ENCODE assay signal across 26 mouse cellular contexts in genomic region chr3:148501801-148502200, GRCm38 (mm10).
A peak's percentile ranks its signal among the peaks of the same experiment; 100 is the strongest.
DNase-seq lines count a peak whose midpoint lies in the region; ATAC-seq and TF ChIP-seq lines count a peak whose summit lies in the region.
"Had no signal": no experiment of that assay in that cellular context is flagged by ENCODE, and none has a peak within 500 bp of the region (broad histone marks: within the 10 kb centered on the region; RNA-seq: fewer than 3 reads in every experiment).

No protein-coding gene starts in this region.

- no peak overlapping the region for H3K27ac ChIP-seq in lung, postnatal 0 days (ENCODE audit: low read length)
- H3K27ac ChIP-seq in stomach, postnatal 0 days (replicated peaks): no peak overlapping the region
- H3K27ac ChIP-seq: embryonic facial prominence, embryonic 15.5 days; forebrain, embryonic 10.5 days; heart, embryonic 15.5 days; hindbrain, embryonic 13.5 days; limb, embryonic 13.5 days; midbrain, embryonic 15.5 days; neural tube, embryonic 13.5 days; stomach, embryonic 15.5 days had no signal

- no peaks in the 10 kb centered on the region for H3K9me3 ChIP-seq in lung, postnatal 0 days (ENCODE audit: low read length)
- no peaks in the 10 kb centered on the region for H3K9me3 ChIP-seq in stomach, postnatal 0 days (ENCODE audit: control insufficient read depth, low read length)
- H3K9me3 ChIP-seq: embryonic facial prominence, embryonic 15.5 days; forebrain, embryonic 10.5 days; heart, embryonic 15.5 days; hindbrain, embryonic 13.5 days; limb, embryonic 13.5 days; midbrain, embryonic 15.5 days; neural tube, embryonic 13.5 days; stomach, embryonic 15.5 days had no signal

- H3K9ac ChIP-seq in lung, postnatal 0 days (replicated peaks; ENCODE audit: low read depth): no peak overlapping the region
- H3K9ac ChIP-seq in stomach, postnatal 0 days (ENCODE audit: low read length): no peak overlapping the region
- H3K9ac ChIP-seq: embryonic facial prominence, embryonic 15.5 days; forebrain, postnatal 0 days; heart, embryonic 15.5 days; hindbrain, embryonic 13.5 days; limb, embryonic 13.5 days; midbrain, embryonic 15.5 days; neural tube, embryonic 13.5 days; stomach, embryonic 15.5 days had no signal

- no peaks in the 10 kb centered on the region for H3K36me3 ChIP-seq in lung, postnatal 0 days (ENCODE audit: insufficient read depth, low read length)
- no peaks in the 10 kb centered on the region for H3K36me3 ChIP-seq in stomach, postnatal 0 days (ENCODE audit: control insufficient read depth, insufficient read depth, low read length)
- H3K36me3 ChIP-seq: embryonic facial prominence, embryonic 15.5 days; forebrain, embryonic 10.5 days; heart, embryonic 15.5 days; hindbrain, embryonic 13.5 days; limb, embryonic 13.5 days; midbrain, embryonic 15.5 days; neural tube, embryonic 13.5 days; stomach, embryonic 15.5 days had no signal

- no peak for TF ChIP-seq POLR2A in lung, adult 2 months (IDR thresholded peaks at IDR 0.05; ENCODE audit: borderline replicate concordance, extremely low read depth, low read depth, low read length)

- DNase-seq in gastrocnemius, adult 18-20 months (ENCODE audit: low spot score): peak; percentile 34
- no peak for DNase-seq in gastrocnemius, postnatal 10 days
- peak; percentile 51 for DNase-seq in lung, postnatal 0 days (ENCODE audit: low spot score)
- no peak for DNase-seq in lung, adult 2 months
- peak; percentile 50 for DNase-seq in adipocyte (ENCODE audit: low spot score)
- DNase-seq in stomach, postnatal 0 days (ENCODE audit: low spot score): no peak
- no peak for DNase-seq in thymus, postnatal 25 days
- DNase-seq: adrenal gland, postnatal 25 days; cerebellum, adult 8-10 months; cerebellum, postnatal 36 days; embryo, embryonic 11 days; forebrain, postnatal 0 days; heart, postnatal 36 days; kidney, adult 18-20 months; kidney, postnatal 4 days; lung, postnatal 14 days; thymus, adult 2 months had no signal

- H3K27me3 ChIP-seq in lung, postnatal 0 days (replicated peaks; ENCODE audit: insufficient read depth, low read length): no peaks in the 10 kb centered on the region
- no peaks in the 10 kb centered on the region for H3K27me3 ChIP-seq in stomach, postnatal 0 days (ENCODE audit: control insufficient read depth, insufficient read depth, low read length)
- H3K27me3 ChIP-seq: embryonic facial prominence, embryonic 15.5 days; heart, embryonic 15.5 days; hindbrain, embryonic 13.5 days; limb, embryonic 13.5 days; midbrain, embryonic 15.5 days; neural tube, embryonic 13.5 days; stomach, embryonic 15.5 days had no signal

- H3K4me2 ChIP-seq in lung, postnatal 0 days (replicated peaks; ENCODE audit: low read depth, low read length): no peak overlapping the region
- H3K4me2 ChIP-seq in stomach, postnatal 0 days (replicated peaks; ENCODE audit: low read depth): no peak overlapping the region
- H3K4me2 ChIP-seq: embryonic facial prominence, embryonic 15.5 days; heart, embryonic 15.5 days; hindbrain, embryonic 13.5 days; limb, embryonic 13.5 days; midbrain, embryonic 15.5 days; neural tube, embryonic 13.5 days; stomach, embryonic 15.5 days had no signal

- WGBS in lung, postnatal 0 days: 60% methylated on average over 3 of the region's 3 CpGs
- WGBS in lung, adult 2 months: 62% methylated on average over 3 of the region's 3 CpGs
- WGBS in stomach, postnatal 0 days: 63% methylated on average over 3 of the region's 3 CpGs

- no peak for TF ChIP-seq CTCF in lung, postnatal 0 days (IDR thresholded peaks at IDR 0.05)
- TF ChIP-seq CTCF in lung, adult 2 months (IDR thresholded peaks at IDR 0.05; ENCODE audit: insufficient read depth, low read length): no peak
- no peak for TF ChIP-seq CTCF in stomach, postnatal 0 days (IDR thresholded peaks at IDR 0.05; ENCODE audit: low read depth)

- H3K4me3 ChIP-seq in lung, postnatal 0 days (ENCODE audit: low read depth, low read length): no peak overlapping the region
- H3K4me3 ChIP-seq in lung, adult 2 months (replicated peaks; ENCODE audit: extremely low read depth, low read depth, low read length): no peak overlapping the region
- H3K4me3 ChIP-seq in stomach, postnatal 0 days (ENCODE audit: low read depth, low read length): no peak overlapping the region
- H3K4me3 ChIP-seq: embryonic facial prominence, embryonic 15.5 days; forebrain, embryonic 10.5 days; heart, embryonic 15.5 days; hindbrain, embryonic 13.5 days; limb, embryonic 13.5 days; midbrain, embryonic 15.5 days; myocyte; neural tube, embryonic 13.5 days; stomach, embryonic 15.5 days had no signal

- no peak for TF ChIP-seq EP300 in lung, postnatal 0 days (IDR thresholded peaks at IDR 0.05)
- TF ChIP-seq EP300 in stomach, postnatal 0 days (optimal IDR thresholded peaks at IDR 0.05): no peak

- peak; percentile 53 for ATAC-seq in lung, postnatal 0 days
- ATAC-seq in stomach, postnatal 0 days (ENCODE audit: low FRiP score, low TSS enrichment): 0 out of 2 replicates have a peak, but pooled peaks have one; percentile 10
- ATAC-seq: forebrain, postnatal 0 days; midbrain, embryonic 15.5 days had no signal

- H3K4me1 ChIP-seq in lung, postnatal 0 days (ENCODE audit: insufficient read depth, low read depth, low read length): no peaks in the 10 kb centered on the region
- H3K4me1 ChIP-seq in lung, adult 2 months (ENCODE audit: control insufficient read depth, insufficient read depth, low read length): no peaks in the 10 kb centered on the region
- H3K4me1 ChIP-seq in stomach, postnatal 0 days (replicated peaks; ENCODE audit: control insufficient read depth, insufficient read depth): no peaks in the 10 kb centered on the region
- H3K4me1 ChIP-seq: embryonic facial prominence, embryonic 15.5 days; forebrain, embryonic 10.5 days; heart, embryonic 15.5 days; limb, embryonic 13.5 days; midbrain, embryonic 15.5 days; neural tube, embryonic 13.5 days; stomach, embryonic 15.5 days had no signal

Comparison
In these comparisons a context has a peak if more than half of its experiments do, and no peak if none do; other contexts are left out.
1. DNase-seq: peak in gastrocnemius, adult 18-20 months (single experiment), lung, postnatal 0 days (single experiment) and adipocyte (single experiment); none in gastrocnemius, postnatal 10 days (single experiment), lung, adult 2 months (single experiment), stomach, postnatal 0 days (single experiment) and thymus, postnatal 25 days (single experiment).